Mouse (Mus musculus) heart, postnatal 14 days (tissue): Measurements from ENCODE around the gene Zfp239. TPM values are rescaled to one million over a fixed set of nuclear protein-coding genes. Genes with fewer than 3 reads are reported as not detected.

Source experiments
- DNase-seq, 2 experiments: peaks; one replicate each; pipeline ENCODE4 v3.0.0; 2021 to 2022
- intact Hi-C: fragments of 180-260 bp; cut with DNase I; formaldehyde crosslinking; loops from one replicate; pipeline ENCODE4 v1.15.1; 2025
- total RNA-seq, 2 experiments: library from RNA; stranded (reverse); gene quantifications; 2 replicates each; pipeline ENCODE4 v1.2.3; 2021

Gene Zfp239
- total RNA-seq, 2 experiments from 2014 or later, result 0.22 to 1.1 TPM

DNA sequence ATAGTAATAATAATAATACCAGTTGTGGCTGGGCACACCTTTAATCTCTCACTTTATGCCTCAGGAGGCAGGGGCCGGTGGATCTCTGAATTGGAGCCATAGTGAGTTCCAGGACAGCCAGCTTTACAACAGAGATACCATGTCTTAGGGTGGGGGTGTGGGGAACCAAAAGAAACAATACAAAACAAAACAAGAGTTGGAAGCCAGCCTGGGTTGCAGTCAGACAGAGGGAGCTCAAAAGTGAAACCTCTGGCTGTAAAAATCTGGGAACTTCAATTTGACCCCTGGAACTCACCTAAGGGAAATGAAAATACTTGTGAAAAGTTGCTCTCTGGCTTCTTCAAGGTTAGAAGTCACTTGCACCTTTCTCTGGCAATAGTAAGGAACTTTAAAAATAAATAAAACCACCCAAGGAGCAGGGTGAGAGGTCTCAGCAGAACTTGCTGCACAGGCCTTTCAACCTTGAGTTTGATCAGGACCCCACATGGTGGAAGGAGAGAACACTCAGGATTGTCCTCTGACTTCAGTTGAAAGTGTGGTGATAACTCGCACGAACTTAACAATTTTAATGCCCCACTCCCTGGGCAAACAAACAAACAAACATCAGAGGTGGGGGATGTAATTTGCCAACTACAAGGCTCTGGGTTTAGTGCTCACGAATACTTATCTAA, 43.5 kb downstream of the Zfp239 start:
- intact Hi-C loops, result no loop called here
- DNase-seq, result no peak

- no peak for DNase-seq
- intact Hi-C loops, result loop anchor here (2.0 kb wide), 1 partner anchor 15 kb away; no protein-coding TSS in a partner anchor
Observed at GRCm38 (mm10) chr6:117906015-117906531, 44.2 kb downstream of the Zfp239 start.

- intact Hi-C loops, result loop anchor here (2.0 kb wide), 1 partner anchor 14 kb away; no protein-coding TSS in a partner anchor
- DNase-seq, result peak; percentile 96
Observed at GRCm38 (mm10) chr6:117906590-117907271, 44.8 kb downstream of the Zfp239 start.

- intact Hi-C loops, result loop anchor here (2.0 kb wide), 1 partner anchor 13 kb away; no protein-coding TSS in a partner anchor
Observed at GRCm38 (mm10) chr6:117907301-117907978, 45.5 kb downstream of the Zfp239 start.

DNA sequence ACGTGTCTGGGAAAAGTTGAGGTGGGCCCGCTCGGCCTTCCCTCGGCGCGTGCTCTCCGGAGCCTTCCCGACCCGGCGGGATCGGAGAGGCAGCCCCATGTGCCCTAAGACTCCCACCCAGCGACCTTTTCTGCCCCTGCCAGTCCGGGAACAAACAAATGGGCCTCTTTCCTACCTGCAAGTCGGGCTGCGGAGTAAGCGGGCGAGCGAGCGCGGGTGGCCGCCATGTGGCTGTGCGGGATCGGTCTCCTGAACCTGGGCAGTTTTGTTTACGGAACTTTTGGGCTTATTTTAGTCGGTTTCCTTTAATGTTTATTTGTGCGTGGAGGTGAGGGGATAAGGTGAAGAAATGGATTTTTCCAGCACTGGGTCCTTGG, 46.1 kb downstream of the Zfp239 start:
- no peak for DNase-seq
- intact Hi-C loops, result loop anchor here (2.0 kb wide), 1 partner anchor 13 kb away; no protein-coding TSS in a partner anchor

More at GRCm38 (mm10) chr6:117907301-117907978, 45.5 kb downstream of the Zfp239 start:
- peak; percentile 92 for DNase-seq

- DNase-seq, result no peak
- intact Hi-C loops, result no loop called here
Observed at GRCm38 (mm10) chr6:117908424-117908900, 46.6 kb downstream of the Zfp239 start.

DNA sequence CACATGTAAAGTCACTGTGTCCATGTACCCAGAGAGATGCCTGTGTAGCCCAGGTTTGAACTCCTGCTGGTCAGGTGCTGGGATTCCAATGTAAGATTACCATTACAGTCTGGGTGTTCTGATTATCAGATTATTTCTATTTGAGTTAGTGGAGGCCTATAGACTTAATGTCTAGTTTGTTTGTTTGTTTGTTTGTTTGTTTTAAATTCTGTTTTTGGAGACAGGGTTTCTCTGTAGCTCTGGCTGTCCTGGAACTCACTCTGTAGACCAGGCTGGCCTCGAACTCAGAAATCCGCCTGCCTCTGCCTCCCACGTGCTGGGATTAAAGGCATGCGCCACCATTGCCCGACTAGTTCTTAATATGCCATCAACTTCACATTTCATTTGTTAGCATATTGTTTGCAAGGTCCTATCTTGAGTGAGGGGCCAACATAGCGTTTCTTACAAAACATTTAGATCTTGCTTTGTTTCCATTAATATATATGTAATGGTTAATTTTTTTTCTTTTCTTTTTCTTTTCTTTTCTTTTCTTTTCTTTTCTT, 48.3 kb downstream of the Zfp239 start:
- intact Hi-C loops, result no loop called here
- DNase-seq, result no peak

- intact Hi-C loops, result no loop called here
- no peak for DNase-seq
Observed at GRCm38 (mm10) chr6:117914541-117914940, 52.6 kb downstream of the Zfp239 start.

DNA sequence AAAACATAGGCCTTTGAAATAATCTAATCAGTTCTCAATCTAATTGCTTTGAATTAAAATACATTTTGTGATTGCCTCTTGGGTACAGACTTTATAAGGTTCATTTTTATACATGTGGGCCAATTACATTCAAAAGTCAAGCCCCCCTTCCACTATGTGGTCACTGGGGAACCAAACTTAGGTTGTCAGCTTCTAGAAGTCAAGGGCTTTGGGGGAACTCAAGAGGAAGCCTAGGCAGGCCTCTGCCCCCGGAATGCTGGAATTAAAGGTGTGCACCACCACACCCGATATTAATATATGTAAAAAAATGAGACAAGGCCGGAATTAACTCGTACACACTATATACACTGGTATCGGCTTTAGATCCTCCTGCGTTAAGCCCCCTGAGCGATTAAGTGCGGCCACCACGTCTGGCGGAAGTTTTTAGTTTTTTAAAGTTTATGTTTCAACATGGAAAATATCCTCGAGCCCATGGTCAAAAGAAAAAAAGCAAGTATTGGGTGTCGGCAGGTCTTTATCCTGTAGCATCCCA, 54.4 kb downstream of the Zfp239 start:
- DNase-seq, result no peak
- intact Hi-C loops, result loop anchor here (2.0 to 5.0 kb wide), 2 partner anchors 37 to 74 kb away; partner anchors contain the start of gene Zfp637

- intact Hi-C loops, result loop anchor here (2.0 to 5.0 kb wide), 2 partner anchors 38 to 75 kb away; partner anchors contain the start of gene Zfp637
- DNase-seq, result peak; percentile 83 to 86
Observed at GRCm38 (mm10) chr6:117916737-117917426, 55.0 kb downstream of the Zfp239 start.

GRCm38 (mm10) chr6:117917576-117917975, 55.7 kb downstream of the Zfp239 start:
- peak; percentile 69 to 74 for DNase-seq
- intact Hi-C loops, result loop anchor here (2.0 to 5.0 kb wide), 2 partner anchors 39 to 75 kb away; partner anchors contain the start of gene Zfp637

- intact Hi-C loops, result loop anchor here (5.0 kb wide), 1 partner anchor 76 kb away; the partner anchor contains the start of gene Zfp637
- no peak for DNase-seq
Observed at GRCm38 (mm10) chr6:117918043-117918442, 56.1 kb downstream of the Zfp239 start.

DNA sequence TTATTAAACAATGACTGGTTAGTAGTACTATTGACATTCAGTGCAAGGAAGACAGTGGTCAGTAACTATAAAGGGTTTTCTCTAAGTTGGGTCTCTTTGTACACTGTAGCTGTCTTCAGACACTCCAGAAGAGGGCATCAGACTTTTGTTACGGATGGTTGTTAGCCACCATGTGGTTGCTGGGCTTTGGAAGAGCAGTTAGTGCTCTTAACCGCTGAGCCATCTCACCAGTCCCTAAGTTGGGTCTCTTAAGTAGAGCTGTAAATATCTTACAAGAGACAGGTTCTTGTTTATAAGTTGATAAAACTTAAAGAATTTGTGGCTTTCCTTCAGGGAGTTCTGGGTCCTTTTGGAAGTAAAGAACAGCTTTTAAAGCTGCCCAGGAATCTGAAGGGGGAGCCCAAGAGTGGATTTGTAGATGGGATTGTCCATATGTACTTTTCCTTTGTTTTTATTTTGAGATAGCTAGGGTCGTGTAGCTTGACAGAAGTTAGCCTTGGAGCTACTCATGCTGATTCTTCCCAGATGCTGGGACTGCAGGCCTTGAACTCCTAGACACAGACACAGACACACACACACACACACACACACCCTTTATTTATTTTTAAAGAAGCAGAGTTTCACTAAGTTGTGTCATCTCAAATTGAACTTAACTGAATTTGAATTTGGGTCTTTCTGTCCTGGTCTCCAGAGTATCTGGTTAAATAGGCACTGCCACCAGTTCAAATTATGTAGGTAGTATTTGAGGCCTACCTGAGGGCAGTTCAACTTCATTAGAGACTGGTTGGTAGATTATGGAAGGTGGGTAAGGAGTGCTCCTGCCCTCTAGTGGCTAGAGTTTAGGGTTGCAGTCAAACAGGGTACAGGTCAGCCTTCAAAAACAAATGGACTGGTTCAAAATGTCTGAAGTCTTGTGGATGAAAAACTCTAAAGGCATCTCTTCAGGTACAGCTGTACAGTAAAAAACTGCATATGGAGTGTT, 59.0 kb downstream of the Zfp239 start:
- peak in 1 of 2 experiments; percentile 49 for DNase-seq
- intact Hi-C loops, result loop anchor here (2.0 kb wide), 1 partner anchor 14 kb away; no protein-coding TSS in a partner anchor

- intact Hi-C loops, result no loop called here
- no peak for DNase-seq
Observed at GRCm38 (mm10) chr6:117922041-117922440, 60.1 kb downstream of the Zfp239 start.
